Mouse (Mus musculus) liver, embryonic 11.5 days (tissue): ENCODE data around the gene Glra4. TPM values are rescaled to one million over a fixed set of nuclear protein-coding genes. Genes with fewer than 3 reads are reported as not detected.

Experiments used
- ATAC-seq: fragments of 200-750 bp; cut with Nextera tagmentation; replicated peaks from 2 replicates; pipeline ENCODE4 v1.8.0; 2017; ENCODE audit warnings: moderate number of reproducible peaks, mild to moderate bottlenecking, moderate TSS enrichment, moderate library complexity; ENCODE audit not compliant: low FRiP score
- DNase-seq: peaks from one replicate; pipeline ENCODE4 v3.0.0-alpha.2; 2017; ENCODE audit warnings: low spot score
- H3K27ac ChIP-seq: fragments of 300-500 bp; sonication (generic); 2 replicates; pipeline ENCODE4 v1.5.1; 2014; ENCODE audit warnings: mild to moderate bottlenecking, low read depth, low read length, control low read depth
- H3K27me3 ChIP-seq: fragments of 300-500 bp; sonication (generic); replicated peaks from 2 replicates; pipeline ENCODE4 v1.6.1; 2014; ENCODE audit warnings: low read length, mixed read lengths; ENCODE audit not compliant: control insufficient read depth, insufficient read depth
- H3K36me3 ChIP-seq: fragments of 300-500 bp; sonication (generic); 2 replicates; pipeline ENCODE4 v1.6.1; 2014; ENCODE audit warnings: mild to moderate bottlenecking, low read length, moderate library complexity, mixed read lengths; ENCODE audit not compliant: control insufficient read depth, insufficient read depth
- H3K4me1 ChIP-seq: fragments of 300-500 bp; sonication (generic); replicated peaks from 2 replicates; pipeline ENCODE4 v1.6.1; 2014; ENCODE audit warnings: low read length, mixed read lengths; ENCODE audit not compliant: control insufficient read depth, insufficient read depth
- H3K4me2 ChIP-seq: fragments of 300-500 bp; sonication (generic); 2 replicates; pipeline ENCODE4 v1.6.1; 2014; ENCODE audit warnings: mild to moderate bottlenecking, control low read depth, moderate library complexity
- H3K4me3 ChIP-seq: fragments of 300-500 bp; sonication (generic); 2 replicates; pipeline ENCODE4 v1.5.1; 2014; ENCODE audit warnings: low read depth, low read length, control low read depth
- H3K9ac ChIP-seq: fragments of 300-500 bp; sonication (generic); 2 replicates; pipeline ENCODE4 v1.6.1; 2014; ENCODE audit warnings: low read depth, low read length, control low read depth
- H3K9me3 ChIP-seq: fragments of 300-500 bp; sonication (generic); 2 replicates; pipeline ENCODE4 v1.6.1; 2016; ENCODE audit warnings: low read length, inconsistent platforms, mixed read lengths; ENCODE audit not compliant: control insufficient read depth
- WGBS: fragments of 180-500 bp; shearing (Covaris S2); extraction: QIAGEN DNeasy Blood & Tissue Kit; methylation state at CpG from one replicate; pipeline ENCODE4 v1.1.7; 2014; 5-methylcytosine and 5-hydroxymethylcytosine counted together
- polyA plus RNA-seq: library from polyadenylated mRNA; unstranded; fragments of >200 nt; fragmentation: Nextera tagmentation; extraction: Ambion mirVana; gene quantifications from 2 replicates; pipeline ENCODE4 v1.2.1, GENCODE M21; 2014

Glra4 gene
- polyA plus RNA-seq, 1 experiment from 2014 or later: 0.15 TPM

DNA sequence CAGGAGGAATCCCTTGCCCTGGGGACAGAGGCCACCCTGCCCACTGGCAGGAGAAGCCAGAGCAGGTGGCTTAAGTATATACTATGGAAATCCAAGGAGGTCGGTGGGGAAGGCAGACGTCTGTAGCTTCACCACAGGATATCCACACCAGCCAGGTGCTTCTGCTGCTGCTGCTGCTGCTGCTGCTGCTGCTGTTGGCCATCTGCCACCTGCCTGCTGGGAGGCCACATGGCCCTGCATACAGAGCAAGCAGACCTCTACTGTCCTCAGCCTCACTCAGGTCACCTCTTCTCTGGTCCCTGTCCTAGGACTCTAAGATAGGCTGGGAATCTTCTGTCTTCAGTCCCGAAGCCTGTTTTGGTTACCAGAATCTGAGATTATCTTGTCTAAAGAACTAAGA is 1.9 kb downstream of the Glra4 start:
- Histone ChIP-seq H3K4me2 (no peak overlapping the region), H3K36me3 (no peaks in the 10 kb centered on the region)

DNA sequence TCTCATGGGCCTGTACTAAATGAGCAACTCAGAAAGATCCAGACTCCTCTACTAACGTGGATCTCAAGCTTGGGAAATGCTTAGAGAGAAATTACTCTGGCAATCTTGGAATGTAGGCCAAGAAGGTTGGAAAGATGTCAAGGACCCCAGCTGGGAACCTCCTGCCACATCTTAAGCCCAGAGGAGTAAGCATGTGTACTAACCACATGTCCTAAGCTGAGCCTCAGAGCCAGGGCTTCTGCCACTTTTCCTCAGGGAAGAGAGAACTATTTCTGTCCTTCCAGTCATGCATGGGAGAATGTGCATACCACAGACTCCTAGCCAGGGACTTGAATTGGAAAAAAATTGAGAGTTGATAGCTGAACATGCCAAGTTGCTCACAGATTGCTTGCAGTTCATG is 6.9 kb downstream of the Glra4 start:
- Histone ChIP-seq H3K4me1 (no peaks in the 10 kb centered on the region), H3K27me3 (no peaks in the 10 kb centered on the region; the same call in 1 of the 2 replicates), H3K27ac (no peak overlapping the region), H3K9me3 (no peaks in the 10 kb centered on the region), H3K36me3 (no peaks in the 10 kb centered on the region; the same call in 1 of the 2 replicates), H3K4me2 (no peak overlapping the region), H3K9ac (no peak overlapping the region), H3K4me3 (no peak overlapping the region)
- WGBS: 64% methylated on average over 1 of the region's 1 CpGs
- DNase-seq (no peak), ATAC-seq (no peak)

More for the DNA sequence above, 1.9 kb downstream of the Glra4 start:
- WGBS: 86% methylated on average over 3 of the region's 3 CpGs
- Histone ChIP-seq H3K4me1 (no peaks in the 10 kb centered on the region), H3K27ac (no peak overlapping the region), H3K27me3 (no peaks in the 10 kb centered on the region; the same call in none of the 2 replicates), H3K9me3 (no peaks in the 10 kb centered on the region), H3K9ac (no peak overlapping the region), H3K4me3 (no peak overlapping the region)
- ATAC-seq (no peak), DNase-seq (no peak)

DNA sequence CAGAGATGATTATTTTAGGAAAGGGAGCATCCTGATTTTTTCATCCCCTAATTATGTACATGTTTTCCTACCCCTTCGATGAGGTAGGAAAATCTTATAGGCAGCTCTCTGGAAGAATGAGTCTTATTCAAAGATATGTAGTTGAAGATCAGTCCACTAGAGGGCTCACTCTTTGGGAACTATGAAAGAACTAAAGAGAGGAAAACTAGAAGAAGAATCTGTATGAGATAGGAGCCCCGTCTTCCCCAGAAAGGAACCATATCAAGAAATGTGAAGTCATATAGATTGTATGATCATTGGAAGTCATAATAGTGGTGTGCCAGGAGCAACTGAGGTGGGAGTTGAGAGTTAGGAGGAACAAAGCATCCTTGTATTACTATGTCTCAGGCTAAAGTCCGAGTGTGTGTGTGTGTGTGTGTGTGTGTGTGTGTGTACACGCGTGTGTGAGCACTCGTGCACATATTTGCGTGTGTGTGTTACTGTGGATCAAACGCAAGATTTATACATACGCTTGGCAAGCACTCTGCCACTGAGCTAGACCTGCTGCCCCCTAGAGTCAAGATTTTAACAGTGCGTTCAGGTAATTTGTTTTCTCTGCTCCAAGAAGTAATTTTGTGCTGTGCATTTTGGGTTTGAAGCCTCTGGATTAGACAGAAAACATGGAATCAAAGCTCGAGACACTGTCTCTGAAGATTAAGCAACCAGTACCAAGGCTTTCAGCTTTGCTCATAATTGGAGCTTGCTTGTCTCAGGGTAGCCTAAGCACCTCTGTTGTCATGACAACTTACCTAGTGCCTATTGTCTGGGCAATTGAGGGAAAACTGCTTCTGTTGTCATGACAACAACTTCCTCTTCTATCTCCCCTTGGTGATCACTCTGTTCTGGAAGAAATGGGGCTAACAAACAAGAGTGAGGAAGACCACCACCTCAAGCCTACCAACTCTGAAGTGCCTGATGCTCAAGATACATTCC is 18.6 kb downstream of the Glra4 start:
- ATAC-seq: no peak
- DNase-seq: no peak
- Histone ChIP-seq H3K36me3 (no peaks in the 10 kb centered on the region; the same call in 1 of the 2 replicates), H3K4me2 (no peak overlapping the region), H3K9ac (no peak overlapping the region), H3K4me3 (no peak overlapping the region), H3K27me3 (no peaks in the 10 kb centered on the region), H3K4me1 (no peaks in the 10 kb centered on the region), H3K27ac (no peak overlapping the region), H3K9me3 (no peaks in the 10 kb centered on the region)
- WGBS: 77% methylated on average over 11 of the region's 11 CpGs

DNA sequence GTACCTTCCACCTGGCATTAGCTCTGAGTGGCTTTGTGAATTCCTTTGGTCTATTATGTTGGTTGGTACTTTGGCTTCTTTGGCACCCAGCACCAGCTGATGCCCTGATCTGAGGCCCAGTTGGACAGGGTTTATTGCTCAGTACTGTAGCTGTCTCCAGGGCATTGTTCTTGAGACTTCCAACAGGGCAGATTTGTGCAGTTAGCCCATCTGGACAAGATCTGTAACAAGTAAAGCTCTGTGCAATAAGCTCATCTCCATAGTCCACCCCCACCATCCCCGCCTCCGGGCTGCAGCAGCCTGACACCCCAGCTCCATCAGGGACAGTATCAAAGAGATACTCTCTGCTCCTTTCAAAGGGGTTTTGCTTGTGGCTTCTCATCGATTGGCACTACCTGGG is 24.5 kb downstream of the Glra4 start:
- H3K36me3 ChIP-seq: no peaks in the 10 kb centered on the region
- no peak overlapping the region for H3K9ac ChIP-seq
- H3K27me3 ChIP-seq: no peaks in the 10 kb centered on the region
- H3K4me1 ChIP-seq: no peaks in the 10 kb centered on the region
- no peaks in the 10 kb centered on the region for H3K9me3 ChIP-seq
- ATAC-seq (no peak), DNase-seq (no peak)
- no peak overlapping the region for H3K4me2 ChIP-seq
- 89% methylated on average over 3 of the region's 3 CpGs for WGBS
- H3K4me3 ChIP-seq: no peak overlapping the region
- H3K27ac ChIP-seq: no peak overlapping the region

DNA sequence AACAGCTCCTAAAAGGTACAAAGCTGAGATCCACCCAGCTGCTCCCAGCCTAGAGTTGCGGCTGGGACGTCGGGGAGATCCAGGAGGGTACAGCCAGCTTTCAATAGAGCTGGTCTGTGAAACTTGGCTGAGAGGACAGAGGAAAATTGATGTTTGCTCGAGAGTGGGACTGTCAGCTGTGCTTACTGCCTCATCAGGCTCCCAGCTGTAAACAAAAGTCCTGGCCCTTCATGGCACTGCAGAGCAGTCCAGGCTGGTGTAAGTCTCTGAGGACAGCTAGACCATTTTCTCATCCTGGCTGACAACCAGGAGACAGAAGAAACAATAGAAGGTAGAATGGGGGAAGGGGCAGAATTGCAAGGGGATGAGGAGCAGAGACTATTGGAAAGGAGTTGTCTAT is 30.6 kb downstream of the Glra4 start:
- 73% methylated on average over 4 of the region's 4 CpGs for WGBS
- H3K4me3 ChIP-seq: no peak overlapping the region
- H3K4me1 ChIP-seq: no peaks in the 10 kb centered on the region
- H3K36me3 ChIP-seq: no peaks in the 10 kb centered on the region
- H3K27me3 ChIP-seq: no peaks in the 10 kb centered on the region
- ATAC-seq (no peak), DNase-seq (no peak)
- H3K4me2 ChIP-seq: no peak overlapping the region
- H3K9me3 ChIP-seq: no peaks in the 10 kb centered on the region
- H3K9ac ChIP-seq: no peak overlapping the region
- no peak overlapping the region for H3K27ac ChIP-seq

DNA sequence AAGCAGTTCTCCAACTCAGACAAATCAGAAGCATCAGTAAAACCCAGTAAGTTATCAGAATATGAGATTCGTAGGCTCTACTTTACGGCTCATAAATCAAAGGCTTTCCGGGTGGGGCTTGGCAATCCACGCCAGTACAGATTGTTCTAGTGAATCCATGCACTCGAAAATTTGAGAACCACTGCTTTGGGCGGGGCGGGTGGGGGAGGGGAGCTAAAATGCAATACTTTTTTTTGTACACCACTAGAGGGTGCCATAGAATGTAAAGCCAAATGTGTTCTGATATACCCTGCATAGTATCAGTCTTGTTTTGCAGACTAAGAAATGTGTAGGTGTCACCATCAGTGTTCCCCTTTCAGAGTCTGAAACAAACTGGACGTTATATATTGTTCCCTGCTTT is 35.3 kb downstream of the Glra4 start:
- DNase-seq: no peak
- H3K4me1 ChIP-seq: no peaks in the 10 kb centered on the region
- no peak overlapping the region for H3K9ac ChIP-seq
- H3K27ac ChIP-seq: no peak overlapping the region
- no peak overlapping the region for H3K4me2 ChIP-seq
- H3K4me3 ChIP-seq: no peak overlapping the region
- no peaks in the 10 kb centered on the region for H3K36me3 ChIP-seq
- WGBS: 72% methylated on average over 8 of the region's 8 CpGs
- H3K9me3 ChIP-seq: no peaks in the 10 kb centered on the region
- no peak for ATAC-seq
- no peaks in the 10 kb centered on the region for H3K27me3 ChIP-seq

DNA sequence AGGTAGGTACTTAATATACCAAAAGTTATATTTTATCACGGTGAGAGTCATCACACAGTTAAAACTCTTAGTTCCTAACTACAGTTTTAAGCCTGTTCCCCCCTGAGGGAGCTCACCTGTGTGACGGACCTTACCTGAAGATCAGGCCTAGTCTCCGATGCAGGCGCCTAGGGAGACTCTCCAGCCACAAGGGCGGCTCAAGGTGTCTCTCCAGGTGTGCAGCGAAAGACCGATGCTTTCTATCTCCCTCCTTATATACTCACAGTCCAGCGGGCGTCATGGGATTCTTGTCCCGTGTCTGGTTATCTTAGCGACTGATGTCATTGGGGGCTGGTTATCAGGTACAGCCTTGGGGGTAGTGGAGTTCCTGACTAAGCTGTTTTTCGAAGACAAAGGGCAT is 36.5 kb downstream of the Glra4 start, which contains the start of gene Morf4l2:
TSS of gene Morf4l2 (minus strand) at position 232 of the 400 bp plus-strand sequence.
- no peak for DNase-seq

DNA sequence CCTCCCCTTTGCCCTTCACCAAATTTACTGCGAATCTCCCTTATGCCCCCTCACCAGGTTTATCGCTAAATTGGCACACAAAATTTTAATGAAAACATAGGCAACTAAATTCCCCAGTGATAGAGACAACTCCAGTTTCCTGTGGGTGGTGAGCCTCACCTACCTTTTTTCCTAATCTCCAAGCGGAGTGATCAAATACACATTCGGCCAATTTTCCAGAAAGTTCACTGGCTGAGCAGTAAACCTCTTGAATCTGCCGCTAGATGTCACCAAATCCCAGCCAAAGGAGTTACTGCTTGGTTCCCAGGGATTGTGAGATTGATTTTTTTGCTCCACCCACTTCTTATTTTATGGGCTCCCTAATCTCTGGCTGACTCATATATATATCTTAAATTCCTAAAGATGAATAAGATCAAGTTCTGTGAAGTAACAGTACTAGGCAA is 37.3 kb downstream of the Glra4 start:
- WGBS: 29% methylated on average over 5 of the region's 5 CpGs
- Histone ChIP-seq H3K27me3 (no peaks in the 10 kb centered on the region), H3K36me3 (no peaks in the 10 kb centered on the region), H3K4me3 (peak overlapping the region; percentile 46; the same call in 1 of the 2 replicates), H3K27ac (peak overlapping the region; percentile 79; the same call in 1 of the 2 replicates), H3K9me3 (no peaks in the 10 kb centered on the region), H3K9ac (peak overlapping the region; percentile 63; the same call in 1 of the 2 replicates), H3K4me1 (0 out of 2 replicates have a peak, but pooled peaks cover 2% of the 10 kb centered on the region), H3K4me2 (peak overlapping the region; percentile 67)
- no peak for ATAC-seq
- peak; percentile 30 for DNase-seq

More for the DNA sequence above, 36.5 kb downstream of the Glra4 start, which contains the start of gene Morf4l2:
- H3K27me3 ChIP-seq: no peaks in the 10 kb centered on the region
- no peaks in the 10 kb centered on the region for H3K9me3 ChIP-seq
- H3K9ac ChIP-seq: peak within 1 kb of the TSS; percentile 63; the same call in 1 of the 2 replicates
- 75% methylated on average over 12 of the region's 12 CpGs for WGBS
- H3K4me1 ChIP-seq: 0 out of 2 replicates have a peak, but pooled peaks cover 2% of the 10 kb centered on the region
- no peak for ATAC-seq
- H3K4me2 ChIP-seq: peak within 1 kb of the TSS; percentile 67
- H3K4me3 ChIP-seq: peak within 1 kb of the TSS; percentile 46; the same call in 1 of the 2 replicates
- peak within 1 kb of the TSS; percentile 79; the same call in 1 of the 2 replicates for H3K27ac ChIP-seq
- no peaks in the 10 kb centered on the region for H3K36me3 ChIP-seq
